Mouse (Mus musculus) liver, embryonic 14.5 days (tissue): Measurements from ENCODE around the gene Grik5. TPM values are rescaled to one million over a fixed set of nuclear protein-coding genes. Genes with fewer than 3 reads are reported as not detected.

Source experiments
- ATAC-seq: fragments of 200-750 bp; cut with Nextera tagmentation; 2 replicates; pipeline ENCODE4 v1.8.0; 2017; ENCODE audit warnings: moderate number of reproducible peaks, mild to moderate bottlenecking, moderate library complexity; ENCODE audit not compliant: insufficient read depth
- DNase-seq, 3 experiments: peaks; one replicate each; pipeline ENCODE4 v3.0.0-alpha.2; 2012 to 2013; ENCODE audit warnings: low read depth in 3 of 3, low spot score in 3 of 3
- H3K27ac ChIP-seq: fragments of 300-500 bp; sonication (generic); 2 replicates; pipeline ENCODE4 v1.5.1; 2014; ENCODE audit warnings: moderate library complexity, mild to moderate bottlenecking, control low read depth, inconsistent platforms
- H3K27me3 ChIP-seq: fragments of 300-500 bp; sonication (generic); 2 replicates; pipeline ENCODE4 v1.6.1; 2014; ENCODE audit warnings: mild to moderate bottlenecking, low read length, moderate library complexity; ENCODE audit not compliant: control insufficient read depth, insufficient read depth
- H3K36me3 ChIP-seq: fragments of 300-500 bp; sonication (generic); replicated peaks from 2 replicates; pipeline ENCODE4 v1.6.1; 2014; ENCODE audit warnings: low read depth; ENCODE audit not compliant: control insufficient read depth, insufficient read depth
- H3K4me1 ChIP-seq, 2 experiments: fragments of 200-500 bp in 1 of 2; fragments of 300-500 bp in 1 of 2; sonication (generic) in 1 of 2; replicated peaks; 2 replicates each; pipeline ENCODE4 v1.6.1; 2012 to 2014; ENCODE audit warnings: antibody characterized with exemption in 1 of 2, inconsistent platforms in 1 of 2, low read length in 1 of 2; ENCODE audit not compliant: control insufficient read depth in 2 of 2, insufficient read depth in 2 of 2
- H3K4me2 ChIP-seq: fragments of 300-500 bp; sonication (generic); 2 replicates; pipeline ENCODE4 v1.6.1; 2014; ENCODE audit warnings: low read depth, mild to moderate bottlenecking, control low read depth, moderate library complexity
- H3K4me3 ChIP-seq, 2 experiments: fragments of 200-500 bp in 1 of 2; fragments of 300-500 bp in 1 of 2; sonication (generic) in 1 of 2; 2 replicates each; pipeline ENCODE4 v1.5.1; 2012 to 2014; ENCODE audit warnings: low read depth in 2 of 2, low read length in 2 of 2, mild to moderate bottlenecking in 2 of 2, control low read depth in 1 of 2, inconsistent platforms in 1 of 2, moderate library complexity in 1 of 2; ENCODE audit not compliant: insufficient read depth in 1 of 2
- H3K9ac ChIP-seq: fragments of 300-500 bp; sonication (generic); replicated peaks from 2 replicates; pipeline ENCODE4 v1.6.1; 2014; ENCODE audit warnings: mild to moderate bottlenecking, control low read depth, moderate library complexity
- H3K9me3 ChIP-seq: fragments of 300-500 bp; sonication (generic); 2 replicates; pipeline ENCODE4 v1.6.1; 2016; ENCODE audit warnings: low read length, mixed read lengths; ENCODE audit not compliant: control insufficient read depth
- CTCF ChIP-seq: IDR thresholded peaks from 2 replicates; pipeline ENCODE4 v1.5.1; 2016; ENCODE audit warnings: antibody characterized with exemption, low read depth, control low read depth
- EP300 ChIP-seq: IDR thresholded peaks from 2 replicates; pipeline ENCODE4 v1.6.1; 2016; ENCODE audit warnings: antibody characterized with exemption, low read depth
- WGBS: fragments of 180-500 bp; shearing (Covaris S2); extraction: QIAGEN DNeasy Blood & Tissue Kit; methylation state at CpG from one replicate; pipeline ENCODE4 v1.1.7; 2014; ENCODE audit not compliant: insufficient replicate concordance; 5-methylcytosine and 5-hydroxymethylcytosine counted together
- polyA plus RNA-seq, 2 experiments: library from polyadenylated mRNA; depleted of rRNA in 1 of 2; stranded (reverse) in 1 of 2; unstranded in 1 of 2; fragments of >200 nt; fragmentation: Nextera tagmentation in 1 of 2; extraction: Ambion mirVana in 1 of 2; gene quantifications; 2 replicates each; pipeline versions ENCODE4 v1.2.1 to v1.2.3; 2012 to 2014

Grik5 gene
- polyA plus RNA-seq, 2 experiments, result 0.37 to 4.9 TPM

DNA sequence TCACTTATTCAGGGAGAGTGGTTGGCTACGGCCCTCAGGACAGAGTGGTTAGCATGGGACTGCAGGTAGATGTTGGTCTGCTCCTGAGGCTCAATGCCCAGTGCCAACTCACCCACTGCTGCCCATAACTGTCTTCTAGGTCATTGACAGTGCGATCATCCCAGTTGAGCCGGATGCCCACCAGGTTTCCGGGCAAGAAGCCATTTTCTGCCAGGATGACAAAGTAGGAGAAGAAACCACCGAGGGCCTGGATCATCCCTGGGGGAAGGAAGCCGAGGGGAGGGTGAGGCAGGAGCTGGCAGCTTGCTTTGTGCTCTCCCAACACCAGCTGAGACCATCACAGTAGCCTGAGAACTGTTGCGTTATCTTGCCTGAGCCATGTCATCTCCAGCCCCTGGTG lies 91.7 kb downstream of the Grik5 start:
- Histone ChIP-seq H3K4me1 (no peaks in the 10 kb centered on the region), H3K36me3 (no peaks in the 10 kb centered on the region), H3K27me3 (no peaks in the 10 kb centered on the region), H3K9ac (no peak overlapping the region), H3K27ac (no peak overlapping the region), H3K4me2 (no peak overlapping the region), H3K9me3 (no peaks in the 10 kb centered on the region), H3K4me3 (no peak overlapping the region)
- DNase-seq (no peak), ATAC-seq (no peak)
- no peak for TF ChIP-seq EP300
- no peak for TF ChIP-seq CTCF
- WGBS, result 57% methylated on average over 7 of the region's 7 CpGs

DNA sequence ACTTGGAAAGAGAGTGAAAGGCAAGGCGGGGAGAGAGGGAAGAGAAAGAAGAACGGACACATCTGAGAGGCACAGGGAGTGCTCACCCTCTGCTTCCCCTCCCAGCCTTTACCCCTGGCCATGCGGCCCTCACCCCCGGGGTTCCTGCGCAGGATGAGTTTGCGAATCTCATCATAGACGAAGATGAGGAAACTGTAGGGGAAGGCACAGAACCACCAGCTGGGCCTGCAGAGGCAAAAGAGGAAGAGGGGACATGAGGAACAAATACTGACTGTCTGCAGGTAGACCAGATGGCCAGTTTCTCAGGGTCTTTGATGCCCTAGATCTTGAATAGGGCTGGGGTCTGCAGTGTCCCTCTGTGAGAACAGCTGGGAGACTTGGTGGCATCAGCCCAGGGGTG lies 93.4 kb downstream of the Grik5 start:
- Histone ChIP-seq H3K27me3 (no peaks in the 10 kb centered on the region), H3K4me1 (no peaks in the 10 kb centered on the region), H3K4me2 (no peak overlapping the region), H3K4me3 (no peak overlapping the region), H3K27ac (no peak overlapping the region), H3K9me3 (no peaks in the 10 kb centered on the region), H3K9ac (no peak overlapping the region), H3K36me3 (no peaks in the 10 kb centered on the region)
- no peak for DNase-seq
- no peak for TF ChIP-seq EP300
- no peak for TF ChIP-seq CTCF
- 12% methylated on average over 7 of the region's 7 CpGs for WGBS
- no peak for ATAC-seq

DNA sequence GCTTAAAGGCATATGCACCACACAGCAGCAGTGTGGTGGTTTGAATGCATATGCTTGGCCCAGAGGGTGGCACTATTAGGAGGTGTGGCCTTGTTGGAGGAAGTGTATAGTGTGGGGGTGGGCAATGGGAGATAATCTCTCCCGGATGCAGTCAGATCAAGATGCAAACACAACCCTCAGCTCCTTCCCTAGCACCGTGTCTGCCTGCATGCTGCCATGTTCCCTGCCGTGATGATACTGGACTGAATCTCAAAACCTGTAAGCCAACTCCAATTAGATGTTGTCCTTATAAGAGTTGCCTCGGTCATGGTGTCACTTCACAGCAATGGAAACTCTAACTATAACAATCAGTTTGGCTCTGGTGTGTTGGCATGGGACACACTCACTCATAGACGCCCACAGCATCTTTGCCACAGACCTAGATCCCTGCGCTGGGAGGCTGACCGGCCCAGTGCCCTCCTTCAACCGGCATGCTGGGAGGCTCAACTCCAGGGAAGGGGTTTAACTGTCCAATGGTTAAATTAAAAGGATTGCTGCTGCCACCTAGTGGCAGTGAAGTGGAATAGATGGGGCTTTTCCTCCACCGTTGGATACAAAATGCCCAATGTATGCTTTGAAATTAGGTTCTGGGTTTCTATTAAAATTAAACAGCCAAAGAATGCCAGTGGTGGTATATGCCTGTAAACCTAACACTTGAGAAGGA lies 97.1 kb downstream of the Grik5 start:
- Histone ChIP-seq H3K4me3 (no peak overlapping the region), H3K4me1 (no peaks in the 10 kb centered on the region; a peak in 1 of 4 replicates), H3K36me3 (no peaks in the 10 kb centered on the region), H3K27ac (no peak overlapping the region), H3K9me3 (no peaks in the 10 kb centered on the region), H3K27me3 (no peaks in the 10 kb centered on the region), H3K9ac (no peak overlapping the region), H3K4me2 (no peak overlapping the region)
- DNase-seq (peak in 2 of 3 experiments; percentile 38 to 46), ATAC-seq (no peak)
- 14% methylated on average over 9 of the region's 9 CpGs for WGBS
- TF ChIP-seq EP300, result no peak
- TF ChIP-seq CTCF, result peak; percentile 82

DNA sequence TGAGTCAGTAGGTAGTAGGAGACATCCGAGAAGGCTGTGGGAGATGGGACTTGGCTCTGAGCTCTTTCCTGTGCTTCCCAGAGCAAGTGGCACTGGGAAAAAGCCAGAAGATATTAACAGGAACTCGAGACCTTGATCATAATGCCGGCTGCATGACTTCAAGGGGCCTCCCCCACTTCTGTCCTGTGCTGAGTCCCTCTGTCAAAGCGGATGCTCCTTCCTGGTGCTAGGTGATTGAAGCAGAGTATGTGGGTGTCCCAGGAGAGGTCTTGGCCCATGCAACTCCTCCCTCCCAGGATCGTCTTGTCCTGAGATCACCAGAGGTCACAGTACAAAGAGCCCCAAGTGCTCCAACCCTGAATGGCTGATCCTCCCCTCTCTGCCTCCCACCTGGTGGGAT lies 98.2 kb downstream of the Grik5 start:
- ATAC-seq (no peak), DNase-seq (no peak)
- no peaks in the 10 kb centered on the region for H3K9me3 ChIP-seq
- H3K27me3 ChIP-seq, result no peaks in the 10 kb centered on the region
- no peak overlapping the region for H3K4me3 ChIP-seq
- WGBS, result 56% methylated on average over 5 of the region's 5 CpGs
- no peak overlapping the region for H3K9ac ChIP-seq
- no peak for TF ChIP-seq EP300
- TF ChIP-seq CTCF, result no peak
- H3K27ac ChIP-seq, result no peak overlapping the region
- no peaks in the 10 kb centered on the region; a peak in 1 of 4 replicates for H3K4me1 ChIP-seq
- no peak overlapping the region for H3K4me2 ChIP-seq
- no peaks in the 10 kb centered on the region for H3K36me3 ChIP-seq

DNA sequence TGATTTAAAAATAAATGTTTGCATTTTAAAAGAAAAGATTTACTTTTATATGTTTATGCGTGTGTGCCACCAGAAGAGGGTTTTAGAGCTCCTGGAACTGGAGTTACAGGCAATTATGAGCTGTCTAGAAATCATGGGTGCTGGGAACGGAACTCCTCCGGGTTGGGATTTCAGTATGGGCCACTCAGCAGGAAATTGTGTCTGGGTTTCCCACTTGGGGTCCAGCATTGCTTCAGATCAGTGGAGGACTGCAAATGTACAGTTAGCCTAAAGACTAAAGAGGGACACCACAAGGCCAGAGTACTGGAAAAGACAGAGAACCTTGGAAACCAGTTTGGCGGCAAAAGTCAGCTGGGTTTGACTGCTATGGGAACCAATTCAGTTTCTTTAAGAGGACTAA lies 98.9 kb downstream of the Grik5 start:
- H3K27me3 ChIP-seq, result no peaks in the 10 kb centered on the region
- H3K4me3 ChIP-seq, result no peak overlapping the region
- no peak overlapping the region for H3K27ac ChIP-seq
- 74% methylated on average over 4 of the region's 4 CpGs for WGBS
- peak overlapping the region; percentile 92 for H3K4me2 ChIP-seq
- H3K9ac ChIP-seq, result no peak overlapping the region; the same call in 1 of the 2 replicates
- no peaks in the 10 kb centered on the region for H3K9me3 ChIP-seq
- no peak for ATAC-seq
- H3K36me3 ChIP-seq, result no peaks in the 10 kb centered on the region
- DNase-seq, result no peak
- H3K4me1 ChIP-seq, result no peaks in the 10 kb centered on the region; a peak in 1 of 4 replicates
- no peak for TF ChIP-seq EP300
- no peak for TF ChIP-seq CTCF
